Mouse (Mus musculus) right cerebral cortex, postnatal 25 days (tissue): ENCODE results near the gene Tmem51.

Source experiments
- DNase-seq: peaks from one replicate; pipeline ENCODE4 v3.0.0; 2022

Tmem51 gene

GRCm38 (mm10) chr4:142084131-142084899 lies at the start of gene Tmem51:
Gene Tmem51, minus strand, starts transcription at chr4:142084304.
- no peak for DNase-seq

GRCm38 (mm10) chr4:142130162-142130561 lies 46.1 kb upstream of the Tmem51 start:
- DNase-seq = no peak

- no peak for DNase-seq
Observed at GRCm38 (mm10) chr4:142127275-142127788, 43.2 kb upstream of the Tmem51 start.

- no peak for DNase-seq
Observed at GRCm38 (mm10) chr4:142126641-142127274, 42.7 kb upstream of the Tmem51 start.

GRCm38 (mm10) chr4:142121164-142121563 lies 37.1 kb upstream of the Tmem51 start:
- DNase-seq = no peak

GRCm38 (mm10) chr4:142118522-142118921 lies 34.4 kb upstream of the Tmem51 start:
- DNase-seq = no peak

GRCm38 (mm10) chr4:142117993-142118392 lies 33.9 kb upstream of the Tmem51 start:
- DNase-seq = no peak

GRCm38 (mm10) chr4:142113306-142113705 lies 29.2 kb upstream of the Tmem51 start:
- peak; percentile 60 for DNase-seq

- DNase-seq = no peak
Observed at GRCm38 (mm10) chr4:142103081-142103671, 19.1 kb upstream of the Tmem51 start.

GRCm38 (mm10) chr4:142098303-142098702 lies 14.2 kb upstream of the Tmem51 start:
- DNase-seq = peak; percentile 66

GRCm38 (mm10) chr4:142097871-142098270 lies 13.8 kb upstream of the Tmem51 start:
- DNase-seq = no peak

GRCm38 (mm10) chr4:142095513-142096241 lies 11.6 kb upstream of the Tmem51 start:
- DNase-seq = no peak

GRCm38 (mm10) chr4:142094386-142094785 lies 10.3 kb upstream of the Tmem51 start:
- no peak for DNase-seq

- no peak for DNase-seq
Observed at GRCm38 (mm10) chr4:142091100-142091499, 7.0 kb upstream of the Tmem51 start.

- DNase-seq = no peak
Observed at GRCm38 (mm10) chr4:142089966-142090365, 5.9 kb upstream of the Tmem51 start.

GRCm38 (mm10) chr4:142088836-142089235 lies 4.7 kb upstream of the Tmem51 start:
- DNase-seq = no peak

- no peak for DNase-seq
Observed at GRCm38 (mm10) chr4:142088409-142088808, 4.3 kb upstream of the Tmem51 start.

GRCm38 (mm10) chr4:142084936-142085563 lies 946 bp upstream of the Tmem51 start:
- DNase-seq = no peak

GRCm38 (mm10) chr4:142083762-142084130 lies 358 bp downstream of the Tmem51 start:
- DNase-seq = peak; percentile 49

- no peak for DNase-seq
Observed at GRCm38 (mm10) chr4:142083193-142083592, 911 bp downstream of the Tmem51 start.

- no peak for DNase-seq
Observed at GRCm38 (mm10) chr4:142082703-142083102, 1.4 kb downstream of the Tmem51 start.

- DNase-seq = no peak
Observed at GRCm38 (mm10) chr4:142081631-142082283, 2.3 kb downstream of the Tmem51 start.
